Mouse (Mus musculus) right cerebral cortex, postnatal 4 days (tissue): ENCODE measurements around the gene Klhl29.

Source experiments
- DNase-seq: peaks from one replicate; pipeline ENCODE4 v3.0.0-alpha.2; 2022

Klhl29 gene

DNA sequence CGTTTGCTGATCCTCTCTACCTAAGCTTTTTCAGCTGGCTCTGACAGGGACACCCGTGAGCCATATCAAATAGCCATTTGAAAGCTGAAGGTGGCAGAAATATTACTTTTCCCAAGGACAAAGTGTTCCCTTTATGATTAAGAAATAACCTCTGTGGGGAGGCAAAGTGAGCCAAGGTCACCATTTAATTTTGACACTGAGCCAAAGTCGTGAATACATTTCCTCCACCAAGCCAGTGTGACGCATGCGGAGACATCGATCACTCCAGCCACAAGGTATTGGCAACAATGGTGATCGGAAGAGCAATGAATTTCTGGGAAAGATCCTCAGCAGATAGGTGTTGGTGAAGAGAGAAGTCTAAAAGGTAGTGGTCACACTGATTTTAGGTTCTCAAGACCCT, 83.2 kb downstream of the Klhl29 start:
- DNase-seq = no peak

DNA sequence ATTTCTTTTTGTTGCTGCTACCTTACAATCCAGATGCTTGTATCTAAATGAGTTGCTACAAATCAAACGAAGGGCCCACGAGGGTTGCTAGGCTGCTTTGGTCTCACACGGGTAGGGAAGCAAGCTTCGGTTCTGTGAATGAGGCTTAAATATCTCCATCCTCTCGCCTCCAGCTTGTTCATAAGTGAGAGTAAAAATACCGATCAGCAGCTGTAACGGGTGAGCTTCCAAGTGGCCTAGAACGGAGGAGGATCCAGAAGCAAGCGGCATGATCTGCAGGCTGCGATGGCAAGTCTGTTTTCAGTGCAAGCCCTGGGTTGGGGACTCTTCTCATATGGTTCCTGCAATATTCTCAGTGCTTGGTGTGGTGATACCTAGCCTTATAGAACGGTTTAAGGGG, 89.9 kb downstream of the Klhl29 start:
- DNase-seq = no peak

DNA sequence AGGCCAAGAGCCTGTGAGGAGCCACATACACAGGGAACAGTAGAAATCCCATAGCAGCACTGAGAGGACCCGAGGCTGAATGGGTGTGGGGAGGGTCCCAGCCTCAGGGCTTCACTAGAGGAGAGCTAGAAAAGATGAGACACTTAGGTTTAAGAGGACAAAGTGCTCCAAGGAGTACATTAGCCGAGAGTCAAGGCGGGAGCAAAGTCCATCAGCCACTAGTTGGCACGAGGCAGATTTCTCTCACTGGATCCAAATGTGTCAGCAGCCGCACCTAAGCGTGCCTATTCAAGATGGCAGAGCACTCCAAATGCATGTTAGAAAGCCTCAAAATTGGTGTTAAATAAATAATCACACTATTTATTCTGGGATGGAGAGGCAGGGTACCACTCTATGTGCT, 90.5 kb downstream of the Klhl29 start:
- no peak for DNase-seq

DNA sequence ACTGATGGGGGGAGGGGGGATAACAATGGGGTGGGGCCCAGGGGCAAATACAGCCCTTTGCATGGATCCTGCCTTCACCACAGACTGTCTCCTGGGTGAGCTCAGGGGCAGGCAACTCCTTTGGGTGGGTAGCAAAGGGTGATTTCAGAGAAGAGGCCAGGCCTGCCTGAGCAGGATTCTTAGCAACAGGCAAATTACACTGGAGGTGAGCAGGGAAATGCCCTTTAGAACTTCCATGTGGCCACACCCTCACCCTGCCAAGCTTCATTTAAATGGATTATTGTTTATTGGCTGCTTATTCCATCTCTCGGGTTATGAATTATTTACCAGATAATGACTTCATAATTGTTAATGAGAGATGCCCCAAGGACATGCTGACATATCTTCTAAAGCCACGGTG, 91.8 kb downstream of the Klhl29 start:
- DNase-seq = no peak

DNA sequence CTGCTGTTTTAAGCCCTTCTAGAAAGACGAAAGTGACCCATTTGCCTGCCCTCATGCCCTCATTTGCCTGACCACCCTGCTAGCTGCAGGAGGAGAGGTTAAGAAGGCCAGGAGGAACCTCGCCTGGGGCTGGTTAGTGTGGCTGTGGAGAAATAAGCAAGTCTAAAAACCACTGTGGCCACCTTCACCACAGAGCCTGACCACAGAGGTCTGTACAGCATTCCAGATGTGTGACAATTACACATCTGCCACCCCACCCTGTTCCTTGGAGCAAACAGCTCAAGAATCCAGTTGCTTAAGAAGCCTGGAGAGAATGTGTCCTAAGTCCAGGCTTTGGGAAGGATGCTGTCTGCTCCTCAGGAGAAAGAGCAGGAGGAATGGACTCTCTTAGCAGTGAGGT, 92.9 kb downstream of the Klhl29 start:
- no peak for DNase-seq

DNA sequence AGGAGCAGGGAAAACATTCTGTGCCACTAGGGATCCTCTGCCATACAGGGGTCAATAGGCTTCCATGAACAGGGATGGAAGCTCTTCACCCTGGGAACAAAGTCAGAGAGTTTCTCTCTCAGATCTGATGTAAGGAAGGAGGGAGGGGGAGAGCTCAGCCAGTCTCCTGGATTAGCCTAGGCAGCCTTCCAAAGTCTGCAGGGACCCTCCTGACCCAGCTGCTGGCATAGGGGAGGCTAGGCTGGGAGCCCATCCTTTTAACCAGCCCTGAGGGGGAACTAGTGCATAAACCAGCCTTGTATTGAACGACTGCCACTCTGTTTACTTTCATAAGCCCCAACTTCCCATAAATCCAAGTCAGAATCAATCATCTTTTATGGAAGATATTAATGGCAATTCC, 95.6 kb downstream of the Klhl29 start:
- no peak for DNase-seq

DNA sequence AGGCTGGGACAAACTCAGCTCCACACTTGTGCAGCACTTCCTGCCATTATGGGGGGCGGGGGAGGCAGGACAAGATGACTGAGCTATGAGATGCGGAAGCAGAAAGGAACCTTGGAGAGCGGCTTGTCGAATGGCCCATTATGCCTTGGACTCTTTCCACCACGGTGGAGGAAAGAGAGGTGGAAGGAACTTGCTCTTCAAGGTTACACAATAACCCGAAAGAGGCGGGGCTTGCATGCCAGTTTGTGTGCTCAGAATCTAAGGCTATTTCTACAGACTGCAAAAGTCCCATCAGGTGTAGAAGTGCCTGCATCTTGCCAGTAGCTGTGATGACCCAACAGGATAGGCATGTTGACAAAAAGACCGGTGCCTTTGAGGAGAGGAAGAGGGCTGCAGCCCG, 98.5 kb downstream of the Klhl29 start:
- no peak for DNase-seq

DNA sequence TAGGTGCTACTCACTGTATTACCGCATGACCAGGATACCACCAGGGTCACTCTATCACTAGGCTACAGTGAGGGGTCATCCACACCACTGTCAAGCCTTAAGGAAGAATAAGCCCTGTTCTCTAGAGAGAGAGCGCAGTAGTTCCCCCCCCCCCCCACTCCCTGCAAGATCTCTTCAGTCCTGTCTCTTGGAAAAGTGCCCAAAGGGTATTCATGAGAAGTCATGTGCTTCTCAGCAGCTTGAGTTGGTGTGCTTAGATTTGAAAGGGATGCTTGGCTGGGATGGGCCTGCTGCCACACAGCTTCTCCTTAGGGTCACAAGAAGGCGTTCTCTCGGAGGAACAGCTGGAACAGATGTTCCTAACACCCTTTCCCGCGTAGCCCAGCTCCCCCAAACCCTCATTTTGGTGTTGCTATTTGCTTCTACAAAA, 100.0 kb downstream of the Klhl29 start:
- DNase-seq = no peak

DNA sequence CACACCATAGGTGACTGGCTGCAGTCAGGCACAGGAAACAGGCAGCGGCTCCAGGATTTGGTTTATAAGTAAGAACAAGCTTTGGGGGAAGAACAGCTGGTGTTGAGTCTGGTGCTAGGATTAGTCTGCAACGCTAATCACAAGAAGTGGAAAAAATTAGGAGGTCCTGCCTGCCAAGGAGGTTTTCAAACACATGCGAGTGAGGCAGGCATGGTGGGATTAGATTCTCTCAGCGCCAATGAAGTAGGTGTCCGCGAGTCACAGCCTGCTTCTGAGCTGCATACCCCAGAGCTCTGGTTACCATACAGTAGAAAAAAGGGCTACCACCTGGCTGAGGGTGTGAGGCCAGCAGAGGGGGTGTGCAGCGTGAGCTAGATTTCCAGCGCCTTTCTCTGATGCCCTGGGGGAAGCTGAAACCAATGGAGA, 101.0 kb downstream of the Klhl29 start:
- no peak for DNase-seq

DNA sequence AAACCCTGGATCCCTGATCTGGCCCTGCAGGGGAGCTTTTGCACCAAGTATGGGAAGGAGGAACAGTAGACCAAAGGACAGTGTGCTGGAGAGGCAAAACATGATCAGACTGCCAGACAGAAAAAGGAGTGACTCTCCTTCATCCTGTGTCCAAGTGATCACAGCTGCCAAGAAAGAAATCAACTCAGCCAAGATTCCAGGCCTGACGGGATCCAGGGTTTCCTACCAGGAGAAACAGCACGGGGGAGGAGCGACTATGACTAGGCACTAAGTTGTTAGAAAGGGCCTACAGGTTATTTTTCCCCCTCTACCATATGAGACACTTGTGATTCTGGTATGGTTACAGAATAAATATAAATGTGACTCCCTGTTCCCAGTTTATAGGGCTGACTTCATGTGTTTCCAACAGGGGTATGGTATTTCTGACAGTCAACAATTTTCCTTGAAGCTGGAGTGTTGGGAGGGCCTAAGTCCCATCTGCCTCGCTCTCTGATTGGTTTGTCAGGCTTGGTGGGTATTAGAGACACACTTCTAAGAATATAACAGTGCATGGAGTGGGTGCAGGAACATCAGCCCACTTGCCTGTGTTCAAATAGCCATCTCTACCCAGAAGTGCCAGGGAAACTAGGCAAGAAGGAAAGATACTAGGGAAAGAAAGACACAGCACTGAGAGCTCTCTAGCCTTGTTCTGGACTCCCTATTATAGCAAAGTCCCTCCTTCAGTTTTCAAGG, 102.0 kb downstream of the Klhl29 start:
- DNase-seq = no peak

DNA sequence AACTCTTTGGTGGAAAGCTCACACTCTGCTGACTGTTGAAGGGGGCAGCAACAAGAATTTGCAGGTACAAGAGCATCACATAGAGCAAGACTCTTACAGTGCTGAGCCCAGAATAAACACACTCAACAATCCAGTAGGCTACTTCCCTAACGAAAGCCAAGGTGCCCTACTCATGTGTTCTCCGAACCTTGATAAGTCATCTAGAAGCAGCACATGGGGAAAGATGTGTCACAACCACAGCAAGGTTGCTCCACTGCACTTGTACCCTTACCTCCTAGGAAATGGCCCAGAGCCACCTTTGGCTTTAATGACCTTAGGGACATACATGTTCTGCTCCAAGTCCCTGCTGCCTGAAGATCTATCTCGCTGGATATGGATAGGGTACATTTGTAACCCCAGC, 105.0 kb downstream of the Klhl29 start:
- DNase-seq = no peak

DNA sequence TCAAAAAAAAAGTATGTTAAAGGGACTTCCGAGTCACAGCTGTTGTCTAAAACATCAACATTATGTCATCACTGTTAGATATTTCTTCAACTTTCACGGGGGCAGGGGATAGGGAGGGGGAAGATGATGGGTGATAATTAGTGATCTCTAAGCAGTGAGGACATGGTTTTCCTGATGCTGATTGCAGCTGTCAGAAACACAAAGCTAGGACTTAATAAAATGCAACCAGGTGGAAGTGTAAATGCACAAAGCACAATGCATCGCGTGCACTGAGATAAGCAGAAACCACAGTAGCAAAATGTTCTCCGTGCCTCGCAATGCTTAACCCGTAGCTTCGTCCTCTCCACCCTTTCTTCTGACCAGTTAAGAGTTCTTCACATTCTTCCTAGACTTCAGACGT, 105.5 kb downstream of the Klhl29 start:
- DNase-seq = no peak

DNA sequence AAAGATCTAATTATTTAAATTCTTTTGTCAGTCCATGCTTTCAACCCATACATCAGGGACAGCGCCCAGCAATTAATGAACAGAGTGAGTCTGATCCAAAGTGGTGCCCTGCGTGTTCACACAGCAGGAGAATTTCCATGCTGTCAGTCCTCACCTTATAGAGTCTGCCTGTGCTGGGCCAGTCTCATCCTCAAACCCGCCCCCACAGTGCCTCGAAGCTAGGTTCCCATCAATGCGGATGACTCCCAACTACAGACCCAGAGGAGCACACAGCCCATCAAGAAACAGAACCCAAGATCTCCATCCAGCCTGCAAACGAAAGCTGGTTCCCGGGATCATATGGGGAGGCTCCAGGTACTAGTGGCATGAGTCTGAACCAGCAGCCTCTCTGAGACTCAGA, 106.4 kb downstream of the Klhl29 start:
- DNase-seq = no peak

DNA sequence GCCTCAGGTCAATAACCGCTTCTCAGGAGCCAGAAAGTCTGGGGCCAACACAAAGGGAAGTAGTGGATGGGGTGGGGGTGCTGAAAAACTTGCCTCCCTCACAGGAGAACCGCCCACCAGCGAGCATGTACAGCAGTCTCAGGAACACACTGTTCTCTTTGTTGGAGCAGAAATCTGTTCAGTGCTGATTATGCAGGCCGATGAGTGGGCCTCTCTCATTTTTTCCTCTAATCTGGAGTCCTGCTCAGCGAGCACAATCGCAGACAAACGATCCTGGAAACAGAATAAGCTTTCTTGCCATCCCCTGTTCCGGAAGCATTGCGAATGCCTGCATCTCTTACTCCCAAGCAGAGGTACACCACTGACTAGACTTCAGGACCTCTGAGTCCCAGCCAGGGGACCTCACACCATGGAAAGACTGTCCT, 107.3 kb downstream of the Klhl29 start:
- peak; percentile 42 for DNase-seq

DNA sequence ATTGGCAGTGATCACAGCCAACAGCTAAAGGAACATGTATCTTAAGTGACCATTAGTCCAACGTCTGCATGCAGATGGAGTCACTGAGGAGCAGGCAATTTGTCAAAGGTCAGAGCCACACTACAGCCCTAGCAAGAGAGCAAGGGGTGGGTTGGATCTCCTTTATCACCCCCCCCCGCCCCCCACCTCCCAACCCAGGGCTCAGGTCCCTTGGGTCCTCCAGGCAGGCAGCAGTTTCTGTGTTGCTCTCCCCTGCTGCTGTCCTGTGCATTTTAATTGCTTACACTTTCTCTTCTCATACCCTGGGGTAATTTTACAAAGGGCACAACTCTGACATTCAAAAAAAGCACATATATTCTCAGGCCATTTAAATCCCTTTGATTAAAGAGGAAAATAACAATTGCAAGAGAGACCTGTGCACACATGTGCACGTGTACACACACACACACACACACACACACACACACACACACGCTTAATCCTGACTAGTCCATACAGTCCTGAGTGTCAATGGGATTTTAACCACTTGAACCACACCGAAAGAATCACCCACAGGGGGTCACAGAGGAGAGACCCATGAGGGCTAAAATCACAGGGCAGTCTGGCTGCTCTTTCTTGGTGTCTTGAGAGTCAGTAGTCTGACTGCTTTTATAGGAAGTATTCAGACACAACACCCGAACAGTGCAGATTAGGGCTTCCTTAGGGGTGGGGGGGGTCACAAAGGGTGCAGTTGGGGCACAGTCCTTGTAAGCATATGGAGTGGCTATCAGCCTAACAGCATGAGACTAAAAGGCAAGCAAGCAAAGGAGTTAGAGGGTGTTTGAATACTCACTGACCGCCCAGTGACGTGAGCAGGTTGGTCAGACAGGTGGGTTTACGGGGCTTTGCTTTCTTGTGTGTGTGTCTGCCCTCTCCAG, 108.0 kb downstream of the Klhl29 start:
- DNase-seq = no peak

DNA sequence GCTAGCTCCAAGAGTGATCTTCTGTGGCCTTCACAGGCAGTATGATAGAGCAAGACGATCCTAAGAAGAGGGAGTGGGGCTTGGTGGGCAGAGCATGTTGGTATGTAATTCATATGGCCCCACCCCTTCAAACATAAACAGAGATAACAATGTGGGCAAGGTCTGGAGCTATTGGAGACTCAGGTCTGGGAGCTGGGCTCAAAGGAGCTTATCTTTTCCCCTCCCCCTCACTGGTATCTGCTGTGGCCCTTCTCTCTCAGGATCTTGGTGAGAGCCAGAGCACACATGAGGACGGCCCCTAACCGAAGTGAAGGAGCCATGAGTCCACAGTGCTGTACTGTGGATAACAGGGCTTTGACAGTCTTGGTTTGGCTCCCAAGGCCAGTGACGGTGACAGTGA, 108.7 kb downstream of the Klhl29 start:
- no peak for DNase-seq

DNA sequence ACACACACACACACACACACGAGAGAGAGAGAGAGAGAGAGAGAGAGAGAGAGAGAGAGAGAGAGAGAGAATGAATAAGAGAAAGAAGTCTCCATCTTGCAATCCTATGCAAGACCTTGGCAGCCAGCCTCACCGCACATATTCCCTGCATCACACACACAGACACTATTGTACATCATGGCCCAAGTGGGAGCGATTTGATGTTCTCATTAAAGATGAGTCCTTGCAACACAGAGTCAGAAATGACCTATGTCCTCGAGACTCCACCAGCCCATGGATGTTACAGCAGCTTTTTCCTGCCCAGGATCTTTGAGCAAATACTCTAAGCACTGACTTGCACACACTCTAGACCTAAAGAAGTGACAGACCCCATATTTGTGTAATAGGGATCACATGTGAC, 114.0 kb downstream of the Klhl29 start:
- DNase-seq = no peak

DNA sequence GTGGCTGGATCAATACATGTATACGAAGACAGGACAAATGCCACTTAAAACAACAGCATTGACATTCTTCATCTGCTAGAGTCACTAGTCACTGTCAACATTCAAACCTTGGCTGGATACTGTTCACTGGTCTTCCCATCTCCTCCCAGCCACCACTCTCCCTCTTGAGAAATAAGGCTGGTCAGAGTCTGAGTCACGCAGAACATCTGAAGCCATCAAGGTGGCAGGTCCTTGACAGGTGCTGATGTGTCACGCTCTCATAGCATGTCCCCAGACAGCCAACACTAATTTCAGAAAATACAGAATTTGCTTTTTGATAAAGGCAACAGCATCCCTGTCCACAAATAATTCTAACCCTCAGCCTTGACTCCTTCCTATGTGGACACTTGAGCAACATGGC, 116.7 kb downstream of the Klhl29 start:
- no peak for DNase-seq

DNA sequence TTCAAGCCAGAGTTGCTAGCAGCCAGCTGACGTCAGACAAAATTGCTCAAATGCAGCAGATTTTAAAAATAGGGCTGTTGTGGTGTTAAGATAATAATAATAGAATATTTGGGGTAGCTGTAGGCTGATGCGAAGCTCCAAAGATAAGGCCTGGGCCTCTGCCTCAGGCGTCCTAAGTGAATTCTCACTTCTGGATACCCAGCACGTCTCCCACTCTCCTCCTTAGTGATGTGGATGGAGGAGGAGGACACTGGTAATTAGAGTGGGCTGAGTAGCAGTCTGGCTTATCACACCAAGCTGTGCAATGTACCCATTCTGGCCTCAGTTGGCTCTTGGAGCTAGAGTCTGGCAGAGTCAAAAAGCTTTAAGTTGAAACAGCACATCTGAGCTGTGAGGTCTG, 118.3 kb downstream of the Klhl29 start:
- no peak for DNase-seq

DNA sequence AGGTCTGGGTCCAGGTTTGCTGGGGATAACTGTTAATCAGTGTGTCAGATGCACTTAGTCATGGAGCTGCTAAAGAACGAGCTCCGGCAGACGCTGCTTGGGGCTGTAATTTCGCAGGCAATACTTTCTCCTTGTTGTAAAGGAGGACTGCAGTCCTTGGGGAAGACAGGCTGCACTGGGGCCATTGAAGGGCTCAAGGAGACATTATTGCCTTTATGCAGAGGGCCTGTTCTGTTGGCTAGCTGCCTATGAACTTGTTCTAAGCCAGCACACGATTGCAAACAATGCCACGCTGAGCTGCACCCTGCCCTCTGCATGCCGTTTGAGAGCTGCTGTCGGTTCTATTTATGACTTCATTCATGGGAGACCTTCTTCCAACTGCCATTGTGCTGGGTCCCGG, 120.4 kb downstream of the Klhl29 start:
- DNase-seq = no peak

DNA sequence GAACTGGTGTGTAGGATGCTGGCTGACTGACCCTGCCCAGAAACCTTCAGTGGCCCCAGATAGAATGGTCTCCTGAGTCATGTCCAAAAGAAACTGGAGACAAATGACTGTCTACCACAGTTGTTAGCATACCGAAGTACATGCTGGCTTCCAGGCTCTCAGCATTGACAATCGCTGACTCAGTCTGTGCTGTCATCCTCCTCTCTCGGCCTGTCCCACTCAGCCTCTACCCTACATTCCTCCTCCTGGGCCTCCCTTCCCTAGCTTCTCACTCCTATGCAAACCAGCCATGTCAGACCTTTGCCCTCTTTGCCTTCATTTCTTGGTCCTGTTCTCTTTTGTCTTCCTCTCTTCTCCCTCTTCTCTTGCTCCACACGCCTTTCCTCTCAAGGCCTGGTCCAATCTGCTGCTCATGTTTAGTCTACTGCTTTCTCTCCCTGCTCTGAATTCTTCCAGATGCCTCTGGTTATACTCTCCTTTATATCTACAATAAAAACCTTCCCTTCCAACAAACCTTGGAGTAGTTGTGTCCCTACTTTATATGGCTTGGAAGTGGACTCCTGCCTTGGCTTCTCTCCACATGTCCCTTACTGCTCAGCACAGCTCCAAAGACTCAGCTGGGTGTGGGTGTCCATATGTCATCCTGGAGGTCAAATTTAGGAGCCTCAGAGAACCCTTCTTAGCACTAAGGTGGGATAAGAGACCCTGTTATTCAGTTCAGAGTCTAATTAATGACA, 121.1 kb downstream of the Klhl29 start:
- DNase-seq = no peak

DNA sequence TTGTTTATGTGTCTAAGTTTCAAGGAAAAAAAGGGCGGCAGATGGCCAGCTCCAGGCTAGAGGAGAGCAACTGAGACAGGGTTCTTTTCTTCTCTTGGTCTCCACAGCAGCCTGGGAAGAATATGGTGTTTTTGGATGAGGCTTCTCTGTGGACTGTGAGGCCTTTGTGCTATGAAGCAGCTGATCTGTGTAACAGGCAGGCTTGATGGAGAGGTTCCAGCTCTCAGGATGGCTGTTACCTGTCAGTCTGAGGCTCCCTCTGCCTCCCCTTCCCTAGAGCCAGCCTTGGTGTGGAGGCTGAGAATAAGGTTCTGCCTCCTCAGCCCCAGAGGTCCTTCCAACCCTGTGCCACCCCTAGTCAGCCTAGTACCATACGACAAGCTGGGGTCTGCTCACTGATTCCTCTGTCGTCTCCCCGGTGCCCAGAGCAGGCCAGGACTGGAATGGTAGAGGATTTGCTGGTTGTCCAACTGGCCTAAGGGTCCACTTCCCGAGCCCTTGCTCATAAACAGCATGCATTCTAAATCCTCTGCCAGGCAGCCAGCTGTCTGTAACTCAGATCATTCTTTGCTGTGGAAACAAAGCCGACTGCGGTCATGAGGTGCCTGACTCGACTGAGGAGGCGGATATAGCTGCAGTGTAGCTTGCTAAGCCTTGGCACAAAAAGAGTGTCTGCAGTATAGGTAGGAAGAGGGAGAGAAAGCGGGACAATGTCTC, 122.0 kb downstream of the Klhl29 start:
- no peak for DNase-seq

DNA sequence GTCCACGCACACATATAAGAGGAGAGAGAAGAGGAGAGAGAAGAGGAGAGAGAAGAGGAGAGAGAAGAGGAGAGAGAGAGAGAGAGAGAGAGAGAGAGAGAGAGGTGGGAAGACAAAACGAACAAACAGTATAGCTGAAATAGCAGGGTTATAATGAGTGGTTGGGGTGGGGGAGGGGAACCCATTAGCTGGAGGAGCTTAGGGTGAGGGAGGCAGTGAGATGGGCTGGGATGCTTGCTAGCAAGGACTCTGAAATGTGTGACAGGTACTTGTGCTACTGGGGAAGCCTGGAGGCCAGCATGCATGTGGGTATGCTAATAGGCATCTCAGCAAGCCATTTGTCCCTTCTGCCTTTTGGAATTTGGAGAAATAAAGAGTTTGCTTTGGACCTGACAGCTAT, 122.9 kb downstream of the Klhl29 start:
- DNase-seq = no peak
